Mouse (Mus musculus) kidney, adult 2 months (tissue): Measurements from ENCODE around the gene Shc1. TPM values are rescaled to one million over a fixed set of nuclear protein-coding genes. Genes with fewer than 3 reads are reported as not detected.

Source experiments
- DNase-seq: peaks from one replicate; pipeline ENCODE4 v3.0.0; 2021
- H3K27ac ChIP-seq: fragments of 200-500 bp; 2 replicates; pipeline ENCODE4 v1.5.1; 2012; ENCODE audit warnings: low read depth, low read length, control low read depth, inconsistent platforms; ENCODE audit not compliant: insufficient read depth
- H3K27me3 ChIP-seq: fragments of 200-500 bp; replicated peaks from 2 replicates; pipeline ENCODE4 v1.6.1; 2012; ENCODE audit warnings: mild to moderate bottlenecking, moderate library complexity, low read length, inconsistent platforms; ENCODE audit not compliant: control insufficient read depth, insufficient read depth
- H3K36me3 ChIP-seq: fragments of 200-500 bp; 2 replicates; pipeline ENCODE4 v1.6.1; 2012; ENCODE audit warnings: mild to moderate bottlenecking, moderate library complexity, low read length, inconsistent platforms; ENCODE audit not compliant: control insufficient read depth, insufficient read depth
- H3K4me1 ChIP-seq: fragments of 200-500 bp; 2 replicates; pipeline ENCODE4 v1.6.1; 2011; ENCODE audit warnings: low read length; ENCODE audit not compliant: control insufficient read depth, insufficient read depth
- H3K4me3 ChIP-seq: fragments of 200-500 bp; 2 replicates; pipeline ENCODE4 v1.5.1; 2011; ENCODE audit warnings: mild to moderate bottlenecking, low read depth, low read length, control low read depth; ENCODE audit not compliant: insufficient read depth
- CTCF ChIP-seq: fragments of 200-500 bp; conservative IDR thresholded peaks from 2 replicates; pipeline ENCODE4 v1.5.1; 2011; ENCODE audit warnings: low read depth, mild to moderate bottlenecking, control low read depth, low read length, moderate library complexity, mixed read lengths; ENCODE audit not compliant: insufficient read depth, insufficient read length
- POLR2A ChIP-seq: fragments of 200-500 bp; IDR thresholded peaks from one replicate; pipeline ENCODE4 v1.6.1; 2011; ENCODE audit warnings: low read depth, low read length, control low read depth
- WGBS: fragments of 180-500 bp; shearing (Covaris S2); methylation state at CpG from one replicate; pipeline ENCODE4 v1.1.7; 2018; 5-methylcytosine and 5-hydroxymethylcytosine counted together
- polyA plus RNA-seq: library from polyadenylated mRNA; depleted of rRNA; stranded (reverse); fragments of >200 nt; gene quantifications from 2 replicates; pipeline ENCODE4 v1.2.3, GENCODE M21; 2012

Shc1 gene
- polyA plus RNA-seq, 1 experiment, result 53.2 TPM

DNA sequence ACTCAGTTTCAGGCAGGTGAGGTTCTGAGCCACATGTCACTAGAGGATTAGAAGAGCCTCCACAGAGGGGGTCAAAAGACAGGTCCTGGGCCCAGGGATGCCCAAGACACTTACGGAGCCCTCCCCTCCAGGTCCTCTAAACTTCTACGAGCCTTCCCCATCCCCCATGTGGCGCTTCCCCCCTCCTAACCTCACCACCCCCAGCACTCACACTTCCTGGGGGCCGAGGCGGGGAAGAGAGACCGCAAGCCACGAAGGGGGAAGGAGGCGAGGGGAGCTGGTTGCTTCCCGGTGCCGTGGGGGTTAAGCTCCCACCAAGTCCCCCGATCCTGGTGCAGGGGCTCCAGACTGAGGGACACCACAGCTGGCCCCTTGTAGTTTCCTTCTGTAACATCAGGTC lies 32.8 kb upstream of the Shc1 start:
- no peak for DNase-seq
- Histone ChIP-seq H3K36me3 (no peaks in the 10 kb centered on the region), H3K4me1 (peaks cover 30% of the 10 kb centered on the region), H3K4me3 (no peak overlapping the region), H3K27me3 (no peaks in the 10 kb centered on the region), H3K27ac (no peak overlapping the region)
- TF ChIP-seq POLR2A (no peak), CTCF (no peak)
- WGBS, result 77% methylated on average over 11 of the region's 11 CpGs

DNA sequence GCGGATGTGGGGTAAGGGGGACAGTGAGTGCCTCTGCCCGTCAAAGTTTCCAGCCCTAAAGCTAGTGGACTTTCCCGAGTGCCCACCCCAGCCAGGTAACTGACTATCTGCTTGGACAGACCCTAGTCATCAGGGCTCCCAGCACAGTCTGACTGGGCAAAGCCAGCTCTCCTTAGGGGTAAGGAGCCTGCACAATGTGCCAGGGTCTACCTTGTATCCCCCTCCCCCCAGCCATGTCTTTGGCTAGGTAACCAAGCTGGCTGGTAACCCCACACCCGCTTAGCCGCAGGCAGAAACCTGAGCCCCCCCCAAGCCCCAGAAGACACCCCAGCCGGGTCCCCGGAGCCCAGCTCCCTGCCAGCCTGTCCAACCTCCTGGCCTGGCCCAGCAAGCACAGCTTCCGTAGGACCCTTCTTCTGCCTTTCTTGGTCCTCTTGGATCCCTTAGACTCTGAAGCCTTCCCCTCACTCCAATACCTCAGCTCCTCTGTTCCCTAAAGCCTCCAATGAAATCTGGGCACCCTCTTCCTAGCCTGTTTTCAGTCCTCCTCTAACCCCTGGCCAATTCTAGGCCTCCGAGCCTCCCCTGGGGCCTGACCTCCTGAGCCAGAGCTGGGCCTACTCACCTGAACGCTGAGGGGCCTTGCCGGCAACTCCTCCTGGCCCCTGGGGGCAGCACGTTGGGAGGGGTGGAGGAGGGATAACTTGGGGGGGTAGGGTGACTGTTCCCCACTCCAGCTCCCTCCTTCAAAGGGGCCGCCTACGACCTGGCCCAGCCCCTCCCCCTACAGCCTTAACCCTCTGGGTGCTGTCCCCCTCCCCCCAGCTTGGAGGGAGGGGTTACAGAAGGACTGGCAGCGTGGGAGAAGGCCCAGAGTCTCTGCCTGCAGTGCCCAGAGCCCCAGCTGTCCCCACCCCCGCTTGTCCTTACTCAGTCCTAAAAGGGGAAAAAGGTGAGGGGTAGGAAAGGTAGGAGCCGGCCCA lies 31.5 kb upstream of the Shc1 start:
- WGBS, result 58% methylated on average over 17 of the region's 17 CpGs
- no peak for TF ChIP-seq POLR2A
- TF ChIP-seq CTCF, result no peak
- peak; percentile 21 for DNase-seq
- H3K36me3 ChIP-seq, result no peaks in the 10 kb centered on the region
- no peaks in the 10 kb centered on the region for H3K27me3 ChIP-seq
- no peak overlapping the region for H3K27ac ChIP-seq
- H3K4me3 ChIP-seq, result no peak overlapping the region
- peaks cover 37% of the 10 kb centered on the region for H3K4me1 ChIP-seq

DNA sequence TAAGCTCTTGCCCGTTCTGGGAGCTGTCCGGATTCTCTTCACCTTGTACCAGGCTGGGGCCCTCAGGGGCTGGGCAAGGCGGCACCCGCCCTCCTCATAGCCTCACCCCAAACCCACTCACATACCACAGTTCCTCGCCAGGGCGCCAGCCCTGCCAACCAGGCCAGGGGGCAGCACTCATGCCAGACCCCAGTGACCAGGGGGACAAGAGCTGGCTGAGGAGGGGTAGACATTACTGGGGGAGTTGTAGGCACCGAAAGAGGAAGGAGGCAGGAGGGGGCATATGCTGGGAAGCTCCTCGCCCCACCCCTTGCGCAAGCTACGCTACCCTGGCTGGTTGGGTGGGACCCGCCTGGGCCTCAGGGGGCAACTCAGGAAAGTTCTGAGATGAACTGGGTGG lies 30.6 kb upstream of the Shc1 start:
- peak; percentile 26 for DNase-seq
- no peak overlapping the region for H3K27ac ChIP-seq
- peaks cover 35% of the 10 kb centered on the region for H3K4me1 ChIP-seq

DNA sequence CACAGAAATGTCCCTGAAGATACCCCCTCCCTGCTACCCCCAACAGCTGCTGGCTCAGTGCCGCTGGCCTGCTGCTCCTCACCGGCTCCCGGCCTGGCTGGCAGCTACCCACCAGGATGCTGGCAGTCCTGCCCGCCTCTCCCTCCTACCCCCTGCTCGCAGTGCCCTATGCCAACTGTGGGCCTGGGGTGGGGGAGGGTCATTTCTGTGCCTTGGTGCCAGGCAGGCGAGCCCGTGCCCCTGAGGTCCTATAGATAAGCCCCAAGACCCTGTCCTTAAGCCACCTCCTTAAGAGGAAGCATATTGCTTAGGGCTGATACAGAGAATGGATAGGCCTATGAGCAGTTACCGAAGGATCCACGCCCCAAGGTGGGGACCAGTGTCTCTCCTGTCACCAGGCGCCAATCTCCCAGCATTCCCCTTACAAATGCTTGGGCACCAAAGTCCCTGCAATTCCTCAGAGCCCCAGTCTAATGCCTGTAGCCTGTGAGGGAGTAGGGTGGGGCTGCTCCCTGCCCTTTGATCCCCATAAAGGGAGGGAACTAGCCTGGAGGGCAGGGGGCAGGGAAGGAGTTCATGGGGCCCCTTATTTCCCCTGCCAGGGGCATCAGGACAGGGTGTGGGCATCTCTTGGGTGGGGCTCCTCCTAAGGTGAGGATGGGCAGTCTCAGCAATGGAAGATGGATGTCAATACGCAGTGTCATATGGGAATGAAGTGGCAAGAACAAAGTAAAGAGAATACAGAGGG lies 29.9 kb upstream of the Shc1 start:
- peak; percentile 73 for DNase-seq
- Histone ChIP-seq H3K27ac (no peak overlapping the region), H3K27me3 (no peaks in the 10 kb centered on the region), H3K4me3 (no peak overlapping the region), H3K4me1 (peaks cover 35% of the 10 kb centered on the region), H3K36me3 (no peaks in the 10 kb centered on the region)
- WGBS, result 36% methylated on average over 11 of the region's 11 CpGs
- TF ChIP-seq POLR2A, result no peak

More for the DNA sequence above, 30.6 kb upstream of the Shc1 start:
- TF ChIP-seq CTCF (no peak), POLR2A (no peak)
- no peaks in the 10 kb centered on the region for H3K36me3 ChIP-seq
- no peak overlapping the region for H3K4me3 ChIP-seq
- no peaks in the 10 kb centered on the region for H3K27me3 ChIP-seq
- 73% methylated on average over 11 of the region's 11 CpGs for WGBS

DNA sequence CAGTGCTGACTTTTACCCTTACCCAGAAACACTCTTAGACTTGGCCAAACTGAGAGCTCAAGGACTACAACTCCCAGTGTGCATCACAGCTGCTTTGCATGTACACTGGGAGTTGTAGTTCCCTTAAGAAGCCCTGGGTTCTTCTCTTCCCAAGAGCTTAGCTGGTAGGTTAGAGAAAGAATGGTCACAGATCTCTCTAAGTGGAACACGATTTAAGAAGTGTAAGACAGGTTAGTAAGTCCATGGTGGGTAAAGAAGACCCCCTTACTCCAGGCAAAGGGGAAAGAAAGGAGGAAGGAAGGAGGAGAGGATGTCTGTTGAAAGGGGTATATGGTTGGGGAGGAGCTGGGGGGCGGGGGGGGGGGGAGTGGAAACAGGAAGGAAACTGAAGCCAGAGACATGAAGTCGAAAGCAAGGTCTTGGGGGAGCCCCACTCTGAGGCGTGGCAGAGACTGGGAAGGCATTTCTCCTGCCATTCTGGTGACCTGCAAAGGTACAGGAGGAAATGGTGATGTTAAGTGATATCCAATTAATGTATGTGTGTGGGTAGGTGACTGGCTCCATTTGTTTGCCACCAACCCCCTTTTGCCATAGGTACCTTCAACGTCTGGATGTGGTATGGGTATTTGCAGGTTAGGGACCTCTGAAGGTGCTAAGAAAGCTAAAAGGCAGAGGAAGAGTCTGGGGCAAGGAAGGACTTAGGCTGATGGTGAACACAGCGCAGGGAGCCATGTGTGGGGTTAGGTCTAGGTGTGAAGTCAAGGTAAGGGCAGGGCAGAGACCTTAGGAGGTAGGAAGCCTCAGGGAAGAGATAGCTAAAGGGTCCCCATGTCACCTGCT lies 29.1 kb upstream of the Shc1 start:
- Histone ChIP-seq H3K36me3 (no peaks in the 10 kb centered on the region), H3K4me3 (no peak overlapping the region), H3K4me1 (peaks cover 35% of the 10 kb centered on the region), H3K27ac (no peak overlapping the region), H3K27me3 (no peaks in the 10 kb centered on the region)
- peak; percentile 47 for DNase-seq
- 54% methylated on average over 6 of the region's 6 CpGs for WGBS
- TF ChIP-seq POLR2A (no peak), CTCF (no peak)

DNA sequence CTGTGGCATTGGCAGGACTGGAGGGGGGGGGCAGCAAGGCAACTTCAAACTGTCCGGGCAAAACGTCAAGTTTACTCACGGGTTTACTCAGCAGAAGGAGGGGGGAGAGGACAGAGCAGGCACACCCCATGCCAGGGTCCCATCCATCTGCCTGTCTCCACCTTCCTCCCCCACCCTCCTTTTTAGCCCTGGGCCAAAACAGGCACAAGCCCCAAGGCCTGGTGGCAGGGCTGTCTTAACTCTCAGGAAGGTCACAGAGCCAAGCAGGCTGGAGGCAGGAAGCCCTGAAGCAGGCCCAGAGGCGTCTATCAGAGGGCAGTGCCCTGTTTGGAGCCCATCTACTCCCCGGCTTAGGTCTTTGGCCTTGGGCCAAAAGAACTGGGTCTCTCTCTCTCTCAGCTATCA lies 28.1 kb upstream of the Shc1 start:
- 4% methylated on average over 5 of the region's 5 CpGs for WGBS

More for the DNA sequence above, 28.1 kb upstream of the Shc1 start:
- peak; percentile 56 for DNase-seq
- Histone ChIP-seq H3K27me3 (no peaks in the 10 kb centered on the region), H3K4me1 (peaks cover 35% of the 10 kb centered on the region), H3K27ac (peak overlapping the region; percentile 2; the same call in 1 of the 2 replicates), H3K36me3 (no peaks in the 10 kb centered on the region), H3K4me3 (no peak overlapping the region)
- TF ChIP-seq POLR2A (no peak), CTCF (no peak)
